Mouse (Mus musculus) testis, postnatal 14 days (tissue): ENCODE measurements around the gene Nat14.

Experiments
- DNase-seq: peaks from one replicate; pipeline ENCODE4 v3.0.0; 2021; ENCODE audit warnings: low spot score

The Nat14 gene

DNA sequence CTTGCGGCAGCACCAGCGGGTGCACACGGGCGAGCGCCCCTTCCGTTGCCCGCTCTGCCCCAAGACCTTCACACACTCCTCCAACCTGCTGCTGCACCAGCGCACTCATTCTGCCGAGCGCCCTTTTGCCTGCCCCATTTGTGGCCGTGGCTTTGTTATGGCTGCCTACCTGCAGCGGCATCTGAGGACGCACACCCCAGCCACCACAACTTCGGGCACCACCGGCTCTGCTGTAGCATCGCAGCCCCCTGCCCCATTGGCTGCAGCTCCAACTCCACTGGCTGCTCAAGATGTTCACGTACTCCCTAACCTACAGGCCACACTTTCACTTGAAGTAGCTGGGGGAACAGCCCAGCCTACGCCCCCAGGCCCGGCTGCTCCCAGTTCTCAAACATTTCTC, 1.3 kb upstream of the Nat14 start:
- DNase-seq = no peak

GRCm38 (mm10) chr7:4920976-4921823, 628 bp upstream of the Nat14 start:
- DNase-seq = no peak

DNA sequence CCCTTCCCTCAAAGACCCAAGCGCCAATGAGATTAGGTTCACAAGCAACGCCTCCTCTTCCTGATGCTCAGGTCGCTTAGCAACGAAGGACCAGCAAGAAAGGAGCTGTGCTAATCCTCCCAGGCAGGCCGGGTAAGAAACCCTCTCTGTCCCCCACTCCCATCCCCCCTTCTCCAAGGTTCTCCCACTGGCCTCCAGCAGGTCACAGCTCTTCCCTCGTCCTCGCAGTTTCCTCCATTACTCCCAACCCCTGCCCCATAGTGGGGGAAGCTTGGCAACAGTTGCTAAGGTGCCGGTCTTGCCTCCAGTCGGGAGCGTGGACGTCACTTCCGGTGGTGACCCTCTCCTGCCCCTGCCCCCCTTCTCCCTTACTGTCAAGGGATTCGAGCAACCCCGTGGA, 680 bp downstream of the Nat14 start:
- DNase-seq = peak; percentile 80

DNA sequence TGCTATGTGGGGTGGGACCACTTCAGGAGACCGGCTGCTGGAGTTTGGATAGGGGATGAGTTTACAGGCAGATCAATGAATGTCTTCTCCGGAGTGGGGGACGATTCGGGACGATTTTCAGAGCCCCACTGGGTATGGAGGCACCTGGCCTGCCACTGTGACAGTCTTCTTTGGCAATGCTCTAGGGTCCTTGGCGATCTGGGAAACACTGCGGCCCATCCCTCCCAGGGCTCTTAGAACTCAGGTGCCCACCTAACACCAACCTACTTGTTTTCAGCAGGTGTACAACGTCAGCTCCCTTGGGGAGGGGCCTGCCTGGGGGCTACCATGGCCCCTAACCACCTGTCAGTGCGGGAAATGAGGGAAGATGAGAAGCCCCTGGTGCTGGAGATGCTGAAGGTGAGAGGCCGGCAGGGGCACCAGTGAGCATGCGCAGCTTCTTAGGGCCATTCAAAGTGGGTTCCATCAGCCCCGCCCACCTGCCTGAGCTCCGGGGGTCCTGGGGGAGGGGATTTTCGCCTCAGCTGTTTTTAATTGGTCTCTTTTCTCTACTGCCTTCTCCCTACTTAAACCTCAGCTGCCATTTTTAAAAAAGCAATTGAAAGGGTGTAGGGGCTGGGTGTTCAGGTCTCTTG, 1.2 kb downstream of the Nat14 start:
- peak; percentile 81 for DNase-seq

GRCm38 (mm10) chr7:4923586-4924364, 1.9 kb downstream of the Nat14 start:
- DNase-seq = no peak

DNA sequence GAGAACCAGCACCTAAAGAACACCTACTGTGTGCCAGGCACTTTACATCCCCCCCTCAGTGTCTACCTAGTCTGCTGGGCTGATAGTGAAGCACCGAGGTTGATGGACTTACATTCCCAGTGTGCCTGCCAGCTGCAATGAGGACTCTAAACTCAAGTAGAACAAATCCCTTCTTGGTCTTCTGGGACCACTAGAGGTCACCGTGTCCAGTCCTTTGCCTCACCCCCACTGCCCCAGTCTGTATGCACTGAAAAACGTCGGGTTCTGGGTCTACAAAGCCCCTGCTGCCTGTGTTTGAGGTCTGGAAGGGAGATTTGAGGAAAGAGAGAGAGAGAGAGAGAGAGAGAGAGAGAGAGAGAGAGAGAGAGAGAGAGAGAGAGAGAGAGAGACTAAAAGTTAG, 2.7 kb downstream of the Nat14 start:
- no peak for DNase-seq

DNA sequence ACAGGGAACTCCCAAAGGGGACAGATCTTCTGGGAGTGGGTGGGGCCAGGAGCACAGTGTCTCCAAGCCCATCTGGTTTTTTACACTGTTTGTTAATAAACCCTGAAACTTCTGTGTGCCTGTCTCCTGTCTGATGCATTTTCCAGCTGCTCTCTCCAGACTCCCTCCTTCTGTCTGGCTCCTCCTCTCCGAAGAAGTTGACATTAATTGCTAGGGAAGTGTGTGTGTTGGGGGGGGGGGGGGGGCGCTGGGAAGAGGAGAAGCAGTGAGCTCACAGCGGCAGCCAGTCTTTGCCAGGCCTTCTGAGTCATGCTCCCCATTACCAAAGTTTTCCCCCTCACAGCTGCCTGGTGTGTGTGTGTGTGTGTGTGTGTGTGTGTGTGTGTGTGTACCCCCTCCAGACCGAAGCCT, 3.1 kb downstream of the Nat14 start:
- DNase-seq = no peak

GRCm38 (mm10) chr7:4925441-4926381, 3.9 kb downstream of the Nat14 start, which contains the start of gene Ssc5d:
Gene Ssc5d (plus strand): TSS chr7:4925785.
- no peak for DNase-seq

DNA sequence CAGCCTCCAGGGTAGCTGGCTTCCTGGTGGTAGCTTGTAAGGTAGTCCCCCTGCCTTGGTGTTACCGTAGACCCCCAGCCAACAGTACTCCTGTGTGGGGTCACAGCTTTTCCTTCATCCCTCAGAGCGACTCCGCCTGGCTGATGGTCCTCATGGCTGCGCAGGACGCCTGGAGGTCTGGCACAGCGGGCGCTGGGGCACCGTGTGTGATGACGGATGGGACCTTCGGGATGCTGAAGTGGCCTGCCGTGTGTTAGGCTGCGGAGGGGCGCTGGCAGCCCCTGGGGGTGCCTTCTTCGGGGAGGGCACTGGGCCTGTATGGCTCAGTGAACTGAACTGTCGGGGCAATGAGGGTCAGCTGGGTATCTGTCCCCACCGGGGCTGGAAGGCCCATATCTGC, 5.0 kb downstream of the Nat14 start:
- no peak for DNase-seq

DNA sequence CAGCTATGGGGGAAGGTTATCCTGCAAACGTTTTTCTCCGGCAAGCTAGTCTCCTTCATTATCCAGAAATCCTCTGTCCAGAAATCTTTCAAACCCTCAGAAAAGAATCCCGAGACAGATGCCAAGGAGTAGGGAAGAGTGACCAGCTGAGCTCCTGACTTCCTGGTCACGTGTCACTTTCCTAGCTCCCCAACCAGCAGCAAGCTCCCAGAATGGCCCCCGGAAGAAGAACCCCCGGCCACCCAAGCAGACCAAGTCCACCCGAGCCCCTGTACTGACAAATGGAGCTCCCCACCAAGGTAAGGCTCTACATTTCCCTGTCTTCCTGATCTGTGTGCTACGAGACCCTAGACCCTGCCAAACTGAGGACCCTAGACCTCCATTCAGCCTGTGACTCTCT, 5.9 kb downstream of the Nat14 start:
- DNase-seq = no peak

GRCm38 (mm10) chr7:4928323-4928722, 6.5 kb downstream of the Nat14 start:
- DNase-seq = no peak

GRCm38 (mm10) chr7:4933103-4933502, 11.3 kb downstream of the Nat14 start:
- DNase-seq = no peak

DNA sequence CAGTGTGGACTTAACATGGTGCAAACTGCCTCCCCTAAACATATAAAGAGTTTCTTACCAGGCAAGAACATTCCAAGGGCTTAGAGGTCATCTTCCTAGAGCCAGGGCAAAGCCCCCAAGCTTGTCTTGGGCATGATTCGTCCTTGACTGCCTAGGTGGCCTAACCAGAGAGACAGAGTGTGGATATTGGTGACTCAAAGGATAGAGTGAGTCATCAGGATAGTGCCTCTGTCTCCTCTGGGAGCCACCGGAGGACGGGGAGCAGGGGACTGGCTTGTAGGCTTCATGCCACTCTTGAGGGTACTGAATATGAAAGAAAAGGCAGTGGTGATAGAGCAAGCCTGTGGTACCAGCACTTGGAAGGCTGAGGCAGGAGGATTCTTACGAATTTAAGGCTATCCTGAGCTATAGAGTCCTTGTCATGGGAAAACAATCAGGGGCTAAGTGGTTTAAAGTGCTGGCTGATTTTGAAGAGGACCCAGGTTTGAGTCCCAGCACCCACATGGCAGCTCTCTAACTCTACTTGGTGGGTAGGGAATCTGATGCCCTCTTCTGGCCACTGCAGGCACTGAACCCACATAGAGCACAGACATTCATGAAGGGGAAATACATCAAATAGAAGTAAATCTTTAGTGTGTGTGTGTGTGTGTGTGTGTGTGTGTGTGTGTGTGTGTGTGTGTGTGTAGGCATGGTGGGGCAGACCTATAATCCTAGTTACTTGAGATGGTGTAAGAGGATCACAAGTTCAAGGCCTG, 12.5 kb downstream of the Nat14 start:
- DNase-seq = no peak

DNA sequence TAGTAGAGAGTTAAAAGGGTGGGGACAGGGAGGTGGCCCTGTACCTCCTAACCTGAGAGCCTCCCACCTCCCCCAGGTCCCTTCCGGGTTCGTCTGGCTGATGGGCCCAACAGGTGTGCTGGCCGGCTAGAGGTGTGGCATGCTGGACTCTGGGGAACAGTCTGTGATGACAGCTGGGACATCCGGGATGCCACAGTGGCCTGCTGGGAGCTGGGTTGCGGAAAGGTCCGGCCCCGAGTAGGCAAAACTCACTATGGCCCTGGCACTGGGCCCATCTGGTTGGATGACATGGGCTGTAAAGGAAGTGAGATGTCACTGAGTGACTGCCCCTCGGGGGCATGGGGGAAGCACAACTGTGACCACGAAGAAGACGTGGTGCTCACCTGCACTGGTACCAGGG, 15.0 kb downstream of the Nat14 start:
- no peak for DNase-seq

GRCm38 (mm10) chr7:4937392-4937791, 15.6 kb downstream of the Nat14 start:
- no peak for DNase-seq

DNA sequence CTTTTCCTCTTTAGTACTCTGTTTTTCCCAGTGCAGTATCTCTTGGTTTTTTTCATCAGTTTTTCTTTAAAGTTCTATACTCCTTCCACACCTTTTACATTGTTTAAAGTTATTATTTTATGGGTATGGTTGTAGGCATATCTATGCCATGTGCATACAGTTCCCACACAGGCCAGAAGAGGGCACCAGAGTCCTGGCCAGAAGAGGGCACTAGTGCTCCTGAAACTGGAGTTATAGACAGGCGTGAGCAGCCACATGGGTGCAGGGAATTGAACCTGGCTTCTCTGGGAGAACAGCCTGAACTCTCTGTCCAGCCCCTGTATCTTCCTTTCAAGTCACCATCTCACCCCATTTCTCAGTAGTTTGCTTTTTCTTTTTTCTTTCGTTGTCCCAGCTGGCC, 16.6 kb downstream of the Nat14 start:
- DNase-seq = no peak

DNA sequence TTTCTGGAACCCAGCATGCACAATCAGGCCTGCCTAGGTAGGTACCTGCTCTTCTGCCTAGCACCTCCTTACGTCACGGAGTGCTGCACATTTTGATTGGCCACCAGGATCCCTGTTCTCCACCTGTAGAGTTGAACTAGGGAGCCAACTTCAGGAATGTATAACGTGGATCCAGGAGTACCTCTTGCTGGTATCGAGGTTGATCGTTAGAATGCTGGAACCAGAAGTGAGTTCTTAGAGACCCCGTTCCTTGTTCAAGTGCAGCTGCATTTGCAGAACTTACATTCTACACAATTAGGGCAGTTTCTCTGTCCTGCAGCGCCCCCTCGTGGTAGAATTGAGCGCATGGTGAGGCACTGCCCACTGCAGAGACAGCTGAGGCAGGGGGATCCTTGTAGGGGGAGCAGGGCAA, 18.2 kb downstream of the Nat14 start:
- no peak for DNase-seq

DNA sequence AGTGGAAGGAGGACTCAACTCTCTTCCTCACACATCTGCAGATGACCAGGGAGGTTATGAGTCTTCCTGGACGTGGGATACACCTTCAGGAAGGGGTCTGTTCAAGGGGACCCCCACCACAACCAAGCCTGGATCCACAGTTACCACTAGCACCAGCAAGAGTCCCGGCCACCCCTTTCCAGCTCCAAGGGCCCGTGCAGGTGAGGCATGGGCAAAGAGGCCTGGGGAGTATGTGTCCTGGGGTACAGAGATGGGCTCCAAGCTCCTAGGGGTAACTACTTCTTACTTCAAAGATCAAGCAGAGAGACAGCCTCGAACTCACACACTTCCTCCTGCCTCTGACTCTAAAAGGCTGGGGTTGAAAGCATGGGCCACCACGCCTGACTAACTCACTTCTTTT, 20.8 kb downstream of the Nat14 start:
- no peak for DNase-seq

GRCm38 (mm10) chr7:4943223-4943815, 21.5 kb downstream of the Nat14 start:
- peak; percentile 82 for DNase-seq

- DNase-seq = peak; percentile 72
Observed at GRCm38 (mm10) chr7:4947855-4948254, 26.0 kb downstream of the Nat14 start.

GRCm38 (mm10) chr7:4948386-4948785, 26.6 kb downstream of the Nat14 start:
- DNase-seq = no peak
